Mouse (Mus musculus): ENCODE measurements around the gene Snta1.
A peak's percentile ranks its signal among the peaks of the same experiment; 100 is the strongest.
"Not testable (repeated sequence)": the region's sequence is repeated elsewhere in the genome, so short reads cannot be mapped to it uniquely, and the experiment has no call there.

Gene Snta1

GRCm38 (mm10) chr2:154372842-154373500, 34.9 kb downstream of the Snta1 start, which contains the start of gene Cdk5rap1:
Cdk5rap1 (minus strand) TSS chr2:154373010.
- DNase-seq (ENCODE audit: low spot score) = no peak

DNA sequence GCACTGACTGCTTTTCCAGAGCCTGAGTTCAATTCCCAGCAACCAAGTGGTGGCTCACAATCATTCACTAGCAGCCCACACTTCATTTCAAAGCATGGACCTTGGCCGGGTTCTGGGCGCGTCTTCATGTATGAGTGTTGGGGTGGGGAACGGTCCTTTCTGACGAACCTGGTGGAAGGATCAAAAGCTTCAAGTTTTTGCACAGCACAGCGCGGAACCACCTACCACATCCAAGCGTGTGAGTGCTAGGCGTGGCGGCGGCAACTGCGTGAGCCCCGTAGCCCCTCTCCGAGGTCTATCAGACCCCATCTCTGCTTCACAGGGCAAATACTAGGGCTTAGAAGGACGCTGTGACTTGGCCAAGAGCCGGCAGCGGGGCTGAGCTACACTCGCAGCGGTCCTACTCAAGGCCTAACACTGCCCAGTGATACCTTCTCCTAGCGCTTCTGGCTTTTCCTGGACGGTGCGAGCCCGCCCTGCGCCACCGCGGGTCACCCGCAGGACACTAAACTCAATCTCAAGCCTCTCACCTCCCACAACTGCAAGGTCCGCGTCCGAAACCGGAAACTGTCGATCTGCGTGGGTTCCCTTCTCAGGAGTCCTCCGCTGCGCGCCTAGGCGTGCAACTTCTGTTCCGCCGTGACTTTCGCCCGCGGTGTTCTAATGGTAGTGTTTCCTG, 35.6 kb downstream of the Snta1 start:
- DNase-seq (ENCODE audit: low spot score) = peak; percentile 90

GRCm38 (mm10) chr2:154367510-154367909, 40.4 kb downstream of the Snta1 start:
- DNase-seq (ENCODE audit: low spot score) = no peak

DNA sequence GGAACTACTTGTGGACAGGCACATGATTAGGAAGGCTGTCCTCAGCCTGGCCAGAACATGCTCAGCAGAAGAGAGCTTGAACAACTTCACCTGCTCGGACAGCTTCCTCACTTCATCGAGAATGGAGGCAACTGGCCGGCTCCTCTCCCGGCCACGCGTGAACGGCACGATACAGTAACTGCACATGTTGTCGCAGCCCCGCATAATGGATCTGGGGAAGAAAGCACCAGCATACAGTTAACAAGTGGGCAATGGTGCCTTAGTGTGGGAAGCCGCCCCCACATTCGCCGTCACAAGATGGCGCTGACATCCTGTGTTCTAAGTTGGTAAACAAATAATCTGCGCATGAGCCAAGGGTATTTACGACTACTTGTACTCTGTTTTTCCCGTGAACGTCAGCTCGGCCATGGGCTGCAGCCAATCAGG, 53.9 kb downstream of the Snta1 start:
- DNase-seq (ENCODE audit: low spot score) = not testable (repeated sequence)

DNA sequence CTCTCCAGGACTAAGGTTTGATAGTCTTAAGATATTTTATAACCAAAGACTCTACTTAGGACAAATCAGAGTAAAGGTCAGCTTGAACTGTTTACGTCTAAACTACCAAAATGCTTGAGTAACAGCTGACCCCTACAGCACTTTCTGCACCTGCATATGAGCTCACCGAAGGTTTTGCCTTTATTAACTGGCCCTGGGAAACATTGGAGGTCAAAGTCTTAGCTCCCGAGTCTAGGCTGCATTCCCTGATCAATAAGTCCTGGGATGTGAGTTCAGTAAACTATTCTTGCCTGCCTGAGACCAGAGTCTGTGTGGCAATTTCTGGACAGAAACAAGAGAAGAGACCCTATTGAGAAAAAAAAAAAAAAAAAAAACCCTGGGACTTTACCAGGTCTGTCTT, 59.7 kb downstream of the Snta1 start:
- DNase-seq (ENCODE audit: low spot score) = no peak

DNA sequence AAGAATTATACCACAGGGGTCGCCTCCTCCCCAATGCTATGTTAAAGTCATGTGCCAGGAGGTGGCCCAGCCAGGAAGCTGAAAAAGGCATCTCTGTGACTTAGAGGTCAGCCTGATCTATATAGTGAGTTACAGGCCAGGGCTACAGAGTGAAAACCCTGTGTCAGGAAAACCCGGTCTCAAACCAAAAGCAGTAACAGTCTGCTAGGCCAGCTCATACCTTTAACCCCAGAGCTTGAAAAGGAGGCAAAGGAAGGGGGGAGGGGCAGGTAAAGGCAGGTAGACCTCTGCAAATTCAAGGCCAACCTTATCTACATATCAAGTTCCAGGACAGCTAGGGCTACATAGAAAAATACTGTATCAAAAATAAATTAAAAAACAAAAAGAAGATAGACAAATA, 68.5 kb downstream of the Snta1 start:
- no peak for DNase-seq (ENCODE audit: low spot score)

DNA sequence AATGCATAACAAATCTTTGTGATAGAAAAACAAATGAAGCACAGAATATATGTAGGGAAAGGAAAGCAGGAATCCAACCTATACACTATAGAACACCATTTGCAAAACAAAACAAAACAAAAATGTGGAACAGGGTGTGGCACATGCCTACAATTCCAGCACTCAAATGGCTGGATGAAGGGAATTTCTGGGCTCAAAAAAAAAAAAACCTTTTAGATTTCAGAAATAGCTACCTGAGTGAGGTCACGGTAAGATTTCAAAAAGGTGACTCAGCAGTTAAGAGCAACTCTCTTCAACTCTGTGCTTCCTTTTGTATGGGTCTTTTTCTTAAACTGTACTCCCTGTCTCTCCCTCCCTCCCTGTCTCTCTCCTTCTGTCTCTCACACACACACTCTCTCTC, 69.7 kb downstream of the Snta1 start:
- DNase-seq (ENCODE audit: low spot score) = no peak

DNA sequence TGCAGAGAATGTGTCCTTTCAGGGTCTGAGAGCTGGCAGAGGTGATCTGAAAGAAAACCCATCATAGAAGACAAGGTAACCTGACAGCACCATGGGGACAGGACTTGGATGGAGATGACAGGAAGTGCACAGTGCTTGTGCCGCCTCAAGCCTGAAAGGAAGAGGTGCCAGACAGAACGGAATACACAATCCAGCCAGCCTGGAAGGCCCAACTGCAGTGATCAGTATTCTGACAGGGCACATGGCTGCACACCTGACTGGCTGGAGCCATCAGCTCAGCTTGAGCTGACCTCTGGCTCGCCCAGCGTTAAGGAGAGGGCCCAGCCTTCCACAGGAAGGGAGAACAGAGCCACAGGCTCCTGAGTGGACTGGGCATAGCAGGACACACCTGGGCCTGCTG, 72.3 kb downstream of the Snta1 start:
- DNase-seq (ENCODE audit: low spot score) = no peak

GRCm38 (mm10) chr2:154326852-154327251, 81.0 kb downstream of the Snta1 start:
- no peak for DNase-seq (ENCODE audit: low spot score)

Data from ovary, postnatal 14 days (tissue).